Mouse (Mus musculus) midbrain, embryonic 16.5 days (tissue): ENCODE data around the gene Atmin. TPM values are rescaled to one million over a fixed set of nuclear protein-coding genes. Genes with fewer than 3 reads are reported as not detected.

ENCODE experiments used
- ATAC-seq: fragments of 200-750 bp; cut with Nextera tagmentation; 2 replicates; pipeline ENCODE4 v1.8.0; 2017; ENCODE audit warnings: moderate TSS enrichment
- H3K27ac ChIP-seq: fragments of 300-500 bp; sonication (generic); 2 replicates; pipeline ENCODE4 v1.5.1; 2014; ENCODE audit warnings: mild to moderate bottlenecking, low read length, mixed read lengths
- H3K27me3 ChIP-seq: fragments of 300-500 bp; sonication (generic); 2 replicates; pipeline ENCODE4 v1.6.1; 2014; ENCODE audit warnings: low read depth, low read length, mixed read lengths; ENCODE audit not compliant: control insufficient read depth, insufficient read depth
- H3K36me3 ChIP-seq: fragments of 300-500 bp; sonication (generic); 2 replicates; pipeline ENCODE4 v1.6.1; 2014; ENCODE audit warnings: mild to moderate bottlenecking, low read length, moderate library complexity, mixed read lengths; ENCODE audit not compliant: control insufficient read depth, insufficient read depth
- H3K4me1 ChIP-seq: fragments of 300-500 bp; sonication (generic); 2 replicates; pipeline ENCODE4 v1.6.1; 2014; ENCODE audit warnings: mild to moderate bottlenecking, low read length, mixed read lengths; ENCODE audit not compliant: control insufficient read depth, insufficient read depth
- H3K4me2 ChIP-seq: fragments of 300-500 bp; sonication (generic); 2 replicates; pipeline ENCODE4 v1.6.1; 2014; ENCODE audit warnings: mild to moderate bottlenecking, low read length, mixed read lengths
- H3K4me3 ChIP-seq: fragments of 300-500 bp; sonication (generic); 2 replicates; pipeline ENCODE4 v1.5.1; 2014; ENCODE audit warnings: low read depth, mild to moderate bottlenecking, low read length, moderate library complexity, mixed read lengths
- H3K9ac ChIP-seq: fragments of 300-500 bp; sonication (generic); 2 replicates; pipeline ENCODE4 v1.6.1; 2014; ENCODE audit warnings: low read depth, low read length, mixed read lengths
- H3K9me3 ChIP-seq: fragments of 300-500 bp; sonication (generic); replicated peaks from 2 replicates; pipeline ENCODE4 v1.6.1; 2014; ENCODE audit warnings: mild to moderate bottlenecking, low read length, mixed read lengths; ENCODE audit not compliant: control insufficient read depth, poor library complexity, severe bottlenecking
- WGBS: fragments of 180-500 bp; shearing (Covaris S2); extraction: QIAGEN DNeasy Blood & Tissue Kit; methylation state at CpG from one replicate; pipeline ENCODE4 v1.1.7; 2014; 5-methylcytosine and 5-hydroxymethylcytosine counted together
- polyA plus RNA-seq: library from polyadenylated mRNA; unstranded; fragments of >200 nt; fragmentation: Nextera tagmentation; extraction: Ambion mirVana; gene quantifications from 2 replicates; pipeline ENCODE4 v1.2.1, GENCODE M21; 2015

The Atmin gene
- polyA plus RNA-seq, 1 experiment from 2014 or later, result 20.4 TPM

- H3K27me3 ChIP-seq, result no peaks in the 10 kb centered on the region
- ATAC-seq, result no peak
- H3K9me3 ChIP-seq, result no peaks in the 10 kb centered on the region
- WGBS, result 88% methylated on average over 21 of the region's 21 CpGs
- no peak overlapping the region for H3K4me3 ChIP-seq
- H3K36me3 ChIP-seq, result no peaks in the 10 kb centered on the region
- H3K9ac ChIP-seq, result no peak overlapping the region
- H3K27ac ChIP-seq, result no peak overlapping the region
- H3K4me2 ChIP-seq, result no peak overlapping the region
- H3K4me1 ChIP-seq, result peaks cover 14% of the 10 kb centered on the region
Observed at GRCm38 (mm10) chr8:116946268-116946838, 3.2 kb downstream of the Atmin start.

- no peak overlapping the region for H3K9ac ChIP-seq
- no peaks in the 10 kb centered on the region for H3K27me3 ChIP-seq
- H3K4me3 ChIP-seq, result no peak overlapping the region
- H3K9me3 ChIP-seq, result no peaks in the 10 kb centered on the region
- H3K36me3 ChIP-seq, result no peaks in the 10 kb centered on the region
- H3K4me1 ChIP-seq, result peaks cover 14% of the 10 kb centered on the region
- WGBS, result 80% methylated on average over 6 of the region's 6 CpGs
- no peak overlapping the region for H3K27ac ChIP-seq
- no peak for ATAC-seq
- H3K4me2 ChIP-seq, result no peak overlapping the region
Observed at GRCm38 (mm10) chr8:116946851-116947250, 3.7 kb downstream of the Atmin start.

- Histone ChIP-seq H3K9ac (no peak overlapping the region), H3K4me3 (no peak overlapping the region), H3K4me2 (no peak overlapping the region), H3K4me1 (peaks cover 14% of the 10 kb centered on the region), H3K27ac (no peak overlapping the region), H3K27me3 (no peaks in the 10 kb centered on the region), H3K9me3 (no peaks in the 10 kb centered on the region), H3K36me3 (no peaks in the 10 kb centered on the region)
- ATAC-seq, result no peak
- WGBS, result 89% methylated on average over 7 of the region's 7 CpGs
Observed at GRCm38 (mm10) chr8:116947589-116947988, 4.4 kb downstream of the Atmin start.

GRCm38 (mm10) chr8:116951369-116951768 lies 8.2 kb downstream of the Atmin start:
- WGBS, result 79% methylated on average over 5 of the region's 5 CpGs
- H3K27ac ChIP-seq, result no peak overlapping the region
- no peak for ATAC-seq

GRCm38 (mm10) chr8:116951778-116952177 lies 8.6 kb downstream of the Atmin start:
- Histone ChIP-seq H3K4me1 (no peaks in the 10 kb centered on the region), H3K4me3 (no peak overlapping the region), H3K36me3 (peaks cover 25% of the 10 kb centered on the region), H3K27me3 (no peaks in the 10 kb centered on the region), H3K27ac (no peak overlapping the region), H3K9ac (no peak overlapping the region), H3K9me3 (no peaks in the 10 kb centered on the region), H3K4me2 (no peak overlapping the region)
- 98% methylated on average over 2 of the region's 2 CpGs for WGBS
- no peak for ATAC-seq

More at GRCm38 (mm10) chr8:116951369-116951768, 8.2 kb downstream of the Atmin start:
- H3K27me3 ChIP-seq, result no peaks in the 10 kb centered on the region
- no peak overlapping the region for H3K4me3 ChIP-seq
- H3K4me1 ChIP-seq, result peaks cover 2% of the 10 kb centered on the region; the same call in 1 of the 2 replicates
- H3K36me3 ChIP-seq, result peaks cover 22% of the 10 kb centered on the region
- H3K9me3 ChIP-seq, result no peaks in the 10 kb centered on the region
- H3K4me2 ChIP-seq, result no peak overlapping the region
- no peak overlapping the region for H3K9ac ChIP-seq

- WGBS, result 94% methylated on average over 8 of the region's 8 CpGs
- Histone ChIP-seq H3K27me3 (no peaks in the 10 kb centered on the region), H3K27ac (no peak overlapping the region)
Observed at GRCm38 (mm10) chr8:116952428-116952827, 9.2 kb downstream of the Atmin start.

GRCm38 (mm10) chr8:116954415-116954814 lies 11.2 kb downstream of the Atmin start:
- Histone ChIP-seq H3K36me3 (peaks cover 37% of the 10 kb centered on the region), H3K4me3 (no peak overlapping the region), H3K4me2 (no peak overlapping the region), H3K27ac (no peak overlapping the region), H3K9ac (no peak overlapping the region), H3K9me3 (no peaks in the 10 kb centered on the region), H3K27me3 (no peaks in the 10 kb centered on the region), H3K4me1 (no peaks in the 10 kb centered on the region)
- WGBS, result 95% methylated on average over 9 of the region's 9 CpGs
- ATAC-seq, result no peak

More at GRCm38 (mm10) chr8:116952428-116952827, 9.2 kb downstream of the Atmin start:
- no peaks in the 10 kb centered on the region for H3K4me1 ChIP-seq
- H3K9me3 ChIP-seq, result no peaks in the 10 kb centered on the region
- peaks cover 31% of the 10 kb centered on the region for H3K36me3 ChIP-seq
- H3K9ac ChIP-seq, result no peak overlapping the region
- no peak for ATAC-seq
- H3K4me3 ChIP-seq, result no peak overlapping the region
- H3K4me2 ChIP-seq, result no peak overlapping the region

DNA sequence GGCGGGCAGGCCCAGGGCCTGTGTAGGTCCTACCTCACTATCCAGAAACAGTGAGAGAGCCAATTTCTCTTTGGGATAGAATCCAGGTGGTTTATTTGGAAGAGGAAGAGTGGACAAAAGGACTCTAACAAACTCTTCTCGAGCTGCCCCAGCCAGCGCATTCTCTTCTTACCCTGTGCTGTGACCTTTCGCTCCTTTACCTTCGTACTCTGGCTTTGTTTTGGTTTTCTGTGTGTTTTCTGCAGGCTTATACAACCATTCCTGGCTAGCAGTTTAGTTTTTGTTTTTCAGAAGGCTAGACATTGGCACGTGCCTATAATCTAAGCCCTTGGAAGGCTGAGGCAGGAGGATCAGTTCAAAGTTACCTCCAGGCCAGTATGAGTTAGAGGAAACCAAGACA lies 26.3 kb downstream of the Atmin start:
- 85% methylated on average over 6 of the region's 6 CpGs for WGBS
- no peaks in the 10 kb centered on the region for H3K4me1 ChIP-seq
- no peak overlapping the region for H3K4me2 ChIP-seq
- no peak overlapping the region for H3K27ac ChIP-seq
- no peaks in the 10 kb centered on the region for H3K27me3 ChIP-seq
- H3K9me3 ChIP-seq, result no peaks in the 10 kb centered on the region
- H3K4me3 ChIP-seq, result no peak overlapping the region
- no peaks in the 10 kb centered on the region; the same call in 1 of the 2 replicates for H3K36me3 ChIP-seq
- no peak overlapping the region for H3K9ac ChIP-seq
- ATAC-seq, result no peak

DNA sequence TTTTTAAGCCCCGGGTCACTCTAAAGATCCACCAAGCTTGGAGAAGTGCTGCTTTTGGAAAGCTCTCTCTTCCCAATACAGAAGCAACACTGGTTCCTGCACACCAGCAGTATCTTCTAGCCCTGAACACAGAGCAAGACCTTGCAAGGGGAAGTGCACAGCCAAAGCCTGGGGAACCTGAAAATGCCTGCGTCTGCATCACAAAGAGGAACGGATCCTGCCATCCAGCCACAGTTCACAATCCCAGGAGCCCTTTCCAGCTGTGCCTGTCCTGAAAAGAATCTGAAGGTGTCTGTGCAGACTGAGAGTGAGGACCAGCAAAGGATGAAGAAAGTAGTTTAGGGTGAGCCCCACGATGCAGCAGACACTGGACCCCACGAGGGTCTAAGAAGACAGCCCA lies 31.9 kb downstream of the Atmin start:
- H3K4me2 ChIP-seq, result no peak overlapping the region
- no peaks in the 10 kb centered on the region for H3K9me3 ChIP-seq
- no peak overlapping the region for H3K4me3 ChIP-seq
- H3K27me3 ChIP-seq, result no peaks in the 10 kb centered on the region
- H3K9ac ChIP-seq, result no peak overlapping the region
- WGBS, result 34% methylated on average over 5 of the region's 5 CpGs
- H3K27ac ChIP-seq, result no peak overlapping the region
- ATAC-seq, result no peak
- H3K4me1 ChIP-seq, result peaks cover 6% of the 10 kb centered on the region
- H3K36me3 ChIP-seq, result no peaks in the 10 kb centered on the region; the same call in 1 of the 2 replicates
